Mouse (Mus musculus) small intestine, adult 2 months (tissue): ENCODE results near the gene Wdsub1. TPM values are rescaled to one million over a fixed set of nuclear protein-coding genes. Genes with fewer than 3 reads are reported as not detected.
A peak's percentile ranks its signal among the peaks of the same experiment; 100 is the strongest.

ENCODE experiments used
- H3K27ac ChIP-seq: fragments of 200-500 bp; 2 replicates; pipeline ENCODE4 v1.5.1; 2012; ENCODE audit warnings: low read depth, low read length, control low read depth, inconsistent platforms; ENCODE audit not compliant: insufficient read depth
- H3K27me3 ChIP-seq: fragments of 200-500 bp; 2 replicates; pipeline ENCODE4 v1.6.1; 2012; ENCODE audit warnings: mild to moderate bottlenecking, moderate library complexity, low read length, inconsistent platforms; ENCODE audit not compliant: control insufficient read depth, insufficient read depth
- H3K36me3 ChIP-seq: fragments of 200-500 bp; 2 replicates; pipeline ENCODE4 v1.6.1; 2012; ENCODE audit warnings: mild to moderate bottlenecking, low read length, control low read depth, inconsistent platforms; ENCODE audit not compliant: control insufficient read depth, insufficient read depth
- H3K4me1 ChIP-seq: fragments of 200-500 bp; 2 replicates; pipeline ENCODE4 v1.6.1; 2012; ENCODE audit warnings: low read length, inconsistent platforms, mixed read lengths; ENCODE audit not compliant: control insufficient read depth, insufficient read depth, insufficient read length
- H3K4me3 ChIP-seq: fragments of 200-500 bp; 2 replicates; pipeline ENCODE4 v1.5.1; 2012; ENCODE audit warnings: low read depth, mild to moderate bottlenecking, control low read depth, inconsistent platforms, low read length, moderate library complexity
- CTCF ChIP-seq: fragments of 200-500 bp; IDR thresholded peaks from 2 replicates; pipeline ENCODE4 v1.5.1; 2012; ENCODE audit warnings: low read depth, mild to moderate bottlenecking, control low read depth, inconsistent platforms, low read length, moderate library complexity, mixed read lengths; ENCODE audit not compliant: insufficient replicate concordance, insufficient read length; ENCODE audit errors: extremely low read depth
- POLR2A ChIP-seq: fragments of 200-500 bp; IDR thresholded peaks from 2 replicates; pipeline ENCODE4 v1.6.1; 2012; ENCODE audit warnings: low read depth, mild to moderate bottlenecking, control low read depth, inconsistent platforms, low read length, moderate library complexity
- WGBS: fragments of 180-500 bp; shearing (Covaris S2); methylation state at CpG from one replicate; pipeline ENCODE4 v1.1.7; 2018; 5-methylcytosine and 5-hydroxymethylcytosine counted together
- polyA plus RNA-seq: library from polyadenylated mRNA; depleted of rRNA; stranded (reverse); fragments of >200 nt; gene quantifications from 2 replicates; pipeline ENCODE4 v1.2.3, GENCODE M21; 2012

The Wdsub1 gene
- polyA plus RNA-seq, 1 experiment = 30.4 TPM

DNA sequence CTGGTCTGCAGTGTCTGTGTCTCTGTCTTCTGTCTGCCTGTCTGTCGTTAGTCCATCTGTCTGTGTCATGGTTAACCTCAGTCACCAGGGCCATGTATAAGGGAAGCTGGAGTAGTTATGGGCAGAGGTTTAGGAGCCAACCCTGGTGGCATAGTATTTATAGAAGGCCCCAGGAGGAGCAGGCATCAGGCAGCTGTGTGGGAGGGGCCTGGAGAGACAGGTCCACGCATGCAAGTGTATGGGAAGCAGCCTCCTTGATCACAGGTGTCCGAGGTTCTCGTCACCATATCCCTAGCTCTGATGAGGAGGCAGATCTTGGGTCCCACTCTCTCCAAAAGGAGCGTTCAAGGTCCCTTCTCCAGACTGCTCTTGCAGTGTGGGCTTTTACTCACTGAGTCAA is 51.5 kb downstream of the Wdsub1 start:
- no peak for TF ChIP-seq CTCF
- TF ChIP-seq POLR2A = no peak
- Histone ChIP-seq H3K27ac (no peak overlapping the region), H3K36me3 (peaks cover 13% of the 10 kb centered on the region), H3K4me3 (no peak overlapping the region), H3K4me1 (peaks cover 7% of the 10 kb centered on the region), H3K27me3 (no peaks in the 10 kb centered on the region)
- 79% methylated on average over 5 of the region's 5 CpGs for WGBS

DNA sequence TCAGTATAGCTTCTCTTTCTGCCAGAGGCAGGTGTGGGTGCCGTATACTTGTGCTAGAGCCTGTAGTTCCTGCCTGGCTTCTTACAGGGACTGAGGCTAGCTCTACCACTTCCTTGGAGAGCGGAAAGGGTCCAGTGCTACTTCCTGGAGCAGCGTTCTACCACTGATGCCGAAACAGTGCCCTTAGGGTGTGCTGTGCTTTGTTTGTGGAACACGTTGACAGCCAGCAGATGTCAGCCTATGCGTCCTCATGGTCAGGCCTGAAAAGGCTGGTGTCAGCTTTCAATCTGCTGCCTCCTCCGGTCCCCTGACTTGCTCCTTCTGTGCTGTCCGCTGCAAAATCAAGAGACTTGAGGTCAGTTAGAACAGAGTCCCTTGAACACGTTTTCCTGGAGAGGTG is 52.2 kb downstream of the Wdsub1 start:
- no peaks in the 10 kb centered on the region for H3K27me3 ChIP-seq
- WGBS = 64% methylated on average over 9 of the region's 9 CpGs
- H3K27ac ChIP-seq = no peak overlapping the region
- no peak overlapping the region for H3K4me3 ChIP-seq
- H3K36me3 ChIP-seq = peaks cover 10% of the 10 kb centered on the region
- TF ChIP-seq POLR2A (no peak), CTCF (no peak)
- peaks cover 7% of the 10 kb centered on the region for H3K4me1 ChIP-seq

DNA sequence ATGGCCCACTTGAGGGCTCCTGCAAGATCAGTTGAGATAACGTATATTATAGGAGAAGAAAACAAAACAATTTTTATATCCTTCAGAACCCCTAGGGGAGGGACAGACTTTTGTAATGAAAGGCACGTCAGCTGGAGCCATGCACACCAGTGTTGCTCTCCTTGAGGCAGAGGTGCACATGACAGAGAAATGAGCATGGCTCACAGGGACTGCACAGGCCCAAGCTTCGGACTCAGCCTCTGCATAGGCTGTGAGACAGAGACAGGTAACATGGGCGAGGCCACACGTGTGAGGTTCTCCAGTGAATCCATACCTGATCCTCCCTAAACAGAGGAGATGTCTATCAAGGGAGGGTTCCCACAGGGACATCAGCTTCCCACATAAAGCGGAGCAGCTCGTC is 52.7 kb downstream of the Wdsub1 start:
- 63% methylated on average over 7 of the region's 7 CpGs for WGBS
- no peak overlapping the region for H3K27ac ChIP-seq
- no peak for TF ChIP-seq POLR2A
- no peak for TF ChIP-seq CTCF

DNA sequence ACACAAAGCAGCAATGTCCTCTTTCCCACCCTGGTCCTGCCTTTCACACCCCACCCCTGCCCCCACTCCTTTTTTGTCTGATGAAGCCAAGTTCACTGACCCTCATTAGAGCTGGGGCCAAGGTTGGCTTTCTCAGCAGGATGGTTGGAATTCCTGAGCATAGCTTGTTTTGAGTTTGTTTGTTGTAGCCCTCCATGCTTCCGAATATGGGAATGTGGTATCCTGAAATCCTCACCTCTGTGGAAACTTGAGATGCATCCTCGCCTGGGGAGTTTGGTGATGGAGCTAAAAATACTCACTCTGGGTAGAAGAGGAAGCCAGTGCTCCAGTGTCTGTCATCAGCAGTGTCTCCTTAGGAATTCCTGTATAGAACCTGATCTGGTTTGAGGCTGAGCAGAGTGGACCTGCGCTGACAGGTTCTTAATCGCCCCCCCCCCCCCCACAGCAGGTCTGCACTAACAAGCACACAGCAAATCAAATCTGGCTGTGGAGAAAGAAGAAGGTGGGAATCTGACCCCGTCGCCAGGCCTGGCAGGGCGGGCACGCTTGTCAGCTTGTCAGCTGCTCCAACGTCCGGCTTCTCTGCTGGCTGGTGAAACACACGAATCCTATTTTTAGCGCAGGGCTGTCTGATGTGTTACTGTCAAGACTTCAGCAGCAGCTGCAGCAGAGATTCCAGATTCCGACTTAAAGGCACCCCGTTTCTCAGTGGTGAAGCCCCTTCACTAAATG is 53.4 kb downstream of the Wdsub1 start:
- Histone ChIP-seq H3K4me1 (peaks cover 7% of the 10 kb centered on the region), H3K27me3 (no peaks in the 10 kb centered on the region), H3K36me3 (peaks cover 5% of the 10 kb centered on the region), H3K4me3 (no peak overlapping the region), H3K27ac (0 out of 2 replicates have a peak overlapping the region, but pooled peaks have one; percentile 0)
- WGBS = 63% methylated on average over 14 of the region's 14 CpGs
- TF ChIP-seq POLR2A = no peak
- no peak for TF ChIP-seq CTCF

More for the DNA sequence above, 52.7 kb downstream of the Wdsub1 start:
- peaks cover 6% of the 10 kb centered on the region for H3K36me3 ChIP-seq
- H3K27me3 ChIP-seq = no peaks in the 10 kb centered on the region
- H3K4me1 ChIP-seq = peaks cover 7% of the 10 kb centered on the region
- no peak overlapping the region for H3K4me3 ChIP-seq

DNA sequence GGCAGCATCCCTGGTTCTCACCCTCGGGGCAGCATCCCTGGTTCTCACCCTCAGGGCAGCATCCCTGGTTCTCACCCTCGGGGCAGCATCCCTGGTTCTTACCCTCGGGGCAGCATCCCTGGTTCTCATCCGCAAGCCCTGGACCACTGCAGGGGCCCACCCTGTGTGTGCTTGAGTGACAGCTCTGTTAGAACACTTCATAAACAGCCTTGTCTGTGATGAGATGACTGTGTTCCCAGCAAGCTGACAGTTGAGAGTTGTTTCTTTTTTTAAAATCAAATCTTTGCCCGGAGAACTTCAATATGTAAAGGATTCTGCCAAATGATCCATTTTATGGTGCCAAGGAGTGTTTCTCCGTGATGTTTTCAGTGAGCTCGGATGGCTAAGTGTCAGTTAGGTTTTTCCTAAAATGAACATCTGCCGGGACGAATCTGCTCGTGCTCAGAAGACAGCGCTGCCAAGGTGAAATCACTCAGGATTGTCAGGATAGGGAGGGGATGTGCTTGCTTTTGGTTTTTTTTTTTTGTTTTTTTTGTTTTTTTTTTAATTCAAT is 54.2 kb downstream of the Wdsub1 start:
- 80% methylated on average over 11 of the region's 11 CpGs for WGBS
- H3K27me3 ChIP-seq = no peaks in the 10 kb centered on the region
- no peak overlapping the region for H3K27ac ChIP-seq

DNA sequence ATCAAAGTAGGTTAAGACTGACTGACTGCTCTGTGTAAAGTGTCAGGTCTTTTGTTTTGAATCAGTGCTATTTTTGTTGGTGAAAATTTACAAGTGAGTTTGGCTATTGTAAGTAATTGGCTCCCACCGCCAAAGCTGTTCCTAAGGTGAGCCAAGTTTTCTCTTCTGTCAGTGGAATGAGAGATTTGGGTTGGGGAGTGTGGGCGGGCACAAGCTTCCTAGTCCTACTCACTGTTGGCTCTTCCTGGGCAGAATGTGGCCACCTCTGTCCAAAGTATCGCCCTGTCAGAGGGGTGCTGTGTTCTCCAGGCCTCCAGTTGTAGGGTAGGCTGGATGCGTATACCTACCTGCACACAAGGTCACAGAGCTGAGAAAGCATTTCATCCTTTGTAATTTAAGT is 57.0 kb downstream of the Wdsub1 start:
- Histone ChIP-seq H3K27me3 (no peaks in the 10 kb centered on the region), H3K4me3 (no peak overlapping the region), H3K27ac (no peak overlapping the region), H3K4me1 (peaks cover 5% of the 10 kb centered on the region), H3K36me3 (peaks cover 12% of the 10 kb centered on the region)
- WGBS = 94% methylated on average over 4 of the region's 4 CpGs
- TF ChIP-seq POLR2A = no peak
- no peak for TF ChIP-seq CTCF

More for the DNA sequence above, 54.2 kb downstream of the Wdsub1 start:
- peaks cover 5% of the 10 kb centered on the region for H3K36me3 ChIP-seq
- H3K4me3 ChIP-seq = no peak overlapping the region
- TF ChIP-seq POLR2A (no peak), CTCF (no peak)
- peaks cover 7% of the 10 kb centered on the region for H3K4me1 ChIP-seq

DNA sequence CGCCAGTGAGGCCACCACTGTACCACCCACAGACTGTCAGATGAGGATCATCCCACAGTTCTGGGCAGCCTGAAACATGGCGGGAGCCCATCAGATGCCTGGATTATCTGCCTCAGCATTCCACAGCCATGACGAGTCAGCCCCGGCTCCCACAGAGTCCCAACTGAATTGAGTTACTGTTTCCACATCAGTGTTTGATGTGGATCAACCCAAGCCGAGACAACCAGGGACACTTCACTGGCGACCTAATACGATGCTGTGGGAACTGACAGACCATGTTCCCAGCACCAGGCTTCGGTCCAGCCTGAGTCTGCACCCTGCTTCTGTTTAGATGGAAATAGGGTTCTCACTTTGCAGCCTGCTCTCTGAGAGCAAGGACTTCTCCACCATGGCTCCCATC is 58.1 kb downstream of the Wdsub1 start:
- peaks cover 3% of the 10 kb centered on the region for H3K4me1 ChIP-seq
- no peak overlapping the region for H3K4me3 ChIP-seq
- H3K27ac ChIP-seq = no peak overlapping the region
- H3K36me3 ChIP-seq = peaks cover 19% of the 10 kb centered on the region
- TF ChIP-seq CTCF (no peak), POLR2A (no peak)
- 83% methylated on average over 8 of the region's 8 CpGs for WGBS
- no peaks in the 10 kb centered on the region for H3K27me3 ChIP-seq
